Mouse (Mus musculus): ENCODE results near the gene Tmem144. TPM values are rescaled to one million over a fixed set of nuclear protein-coding genes. Genes with fewer than 3 reads are reported as not detected.

The Tmem144 gene
- polyA plus RNA-seq, 1 experiment from 2014 or later: 1.2 TPM

- no peak overlapping the region for H3K27ac ChIP-seq (replicated peaks)
- H3K9me3 ChIP-seq: no peaks in the 10 kb centered on the region
- H3K4me1 ChIP-seq (replicated peaks): peaks cover 19% of the 10 kb centered on the region
- peak overlapping the region; percentile 43 for H3K4me2 ChIP-seq
- H3K9ac ChIP-seq: no peak overlapping the region
- H3K36me3 ChIP-seq: no peaks in the 10 kb centered on the region
- H3K27me3 ChIP-seq: no peaks in the 10 kb centered on the region
- ATAC-seq (ENCODE audit: low read depth): peak; percentile 16; the same call in 1 of the 2 replicates
- 12% methylated on average over 9 of the region's 9 CpGs for WGBS
- peak overlapping the region; percentile 21 for H3K4me3 ChIP-seq
Measured at GRCm38 (mm10) chr3:79884761-79885189, 32.2 kb upstream of the Tmem144 start.

DNA sequence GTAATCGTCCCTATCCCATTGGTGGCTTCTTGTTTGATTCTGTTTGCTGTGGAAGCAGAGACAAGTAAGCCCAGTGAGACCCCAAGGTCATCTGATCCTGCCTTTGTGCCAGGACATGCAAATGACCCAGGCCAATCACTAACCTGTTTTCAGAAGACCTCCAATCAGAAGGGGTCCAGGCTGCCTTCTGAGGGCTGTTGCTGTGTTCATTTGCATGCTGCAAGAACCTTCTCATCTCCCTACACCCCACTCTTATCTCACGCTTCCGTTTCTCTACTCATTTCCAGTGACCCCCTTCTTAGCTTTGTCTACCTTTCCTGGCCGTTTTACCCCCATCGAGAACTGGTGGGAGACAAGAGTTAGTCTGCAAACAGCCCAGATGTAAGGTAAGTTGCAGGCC lies 31.7 kb upstream of the Tmem144 start, which contains the start of gene Fam198b:
TSS of gene Fam198b (plus strand) at position 229 of the 400 bp plus-strand sequence.
- peak; percentile 25; the same call in 1 of the 2 replicates for ATAC-seq (ENCODE audit: low read depth)
- peak within 1 kb of the TSS; percentile 43 for H3K4me2 ChIP-seq

DNA sequence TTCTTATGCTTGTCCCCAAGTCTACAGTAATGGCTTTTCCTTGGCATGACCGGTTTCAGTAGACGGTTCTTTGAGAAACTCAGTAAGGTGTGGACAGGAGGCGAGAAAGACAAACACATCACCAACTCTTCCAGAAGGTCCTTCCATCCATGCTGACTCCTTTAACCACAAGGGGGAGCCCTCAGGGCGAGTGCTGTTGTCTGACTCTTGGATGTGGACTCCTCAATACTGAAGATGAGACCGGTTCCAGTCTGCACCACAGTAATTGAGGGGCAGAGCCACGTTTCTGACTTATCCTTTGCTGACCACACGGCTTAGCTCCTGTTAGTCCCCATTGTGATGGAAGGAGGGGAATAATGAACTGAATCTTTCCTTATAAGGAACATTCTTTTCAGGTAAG lies 30.5 kb upstream of the Tmem144 start:
- Histone ChIP-seq H3K4me1 (replicated peaks) (peaks cover 25% of the 10 kb centered on the region), H3K27me3 (no peaks in the 10 kb centered on the region), H3K4me2 (no peak overlapping the region), H3K36me3 (no peaks in the 10 kb centered on the region), H3K9ac (no peak overlapping the region), H3K4me3 (no peak overlapping the region), H3K9me3 (no peaks in the 10 kb centered on the region), H3K27ac (replicated peaks) (no peak overlapping the region)
- no peak for ATAC-seq (ENCODE audit: low read depth)
- 47% methylated on average over 7 of the region's 7 CpGs for WGBS

More for the DNA sequence above, 31.7 kb upstream of the Tmem144 start, which contains the start of gene Fam198b:
- H3K4me1 ChIP-seq (replicated peaks): peaks cover 22% of the 10 kb centered on the region
- H3K27ac ChIP-seq (replicated peaks): no peak within 1 kb of the TSS
- no peaks in the 10 kb centered on the region for H3K36me3 ChIP-seq
- H3K9ac ChIP-seq: no peak within 1 kb of the TSS
- H3K27me3 ChIP-seq: no peaks in the 10 kb centered on the region
- 49% methylated on average over 5 of the region's 5 CpGs for WGBS
- no peaks in the 10 kb centered on the region for H3K9me3 ChIP-seq
- H3K4me3 ChIP-seq: peak within 1 kb of the TSS; percentile 21

DNA sequence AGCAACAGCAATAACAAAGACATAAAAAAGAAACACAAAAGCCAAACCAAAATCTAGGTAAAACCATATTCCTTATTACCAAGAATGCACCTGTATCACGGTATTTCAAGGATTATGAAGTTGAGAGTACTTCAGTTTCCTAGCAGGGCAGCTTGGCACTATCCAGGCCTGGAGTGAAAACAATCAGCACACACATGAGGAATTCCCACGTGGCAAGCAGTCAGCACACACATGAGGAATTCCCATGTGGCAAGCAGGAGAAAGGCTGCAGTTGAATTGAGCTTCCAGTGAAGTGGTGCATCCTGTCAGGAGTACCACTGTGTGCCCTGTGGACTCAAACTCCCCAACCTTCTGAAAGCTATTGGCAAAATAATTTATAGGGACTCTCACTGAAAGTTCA lies 29.1 kb upstream of the Tmem144 start:
- no peak overlapping the region for H3K4me3 ChIP-seq
- H3K36me3 ChIP-seq: no peaks in the 10 kb centered on the region
- H3K9ac ChIP-seq: no peak overlapping the region
- no peaks in the 10 kb centered on the region for H3K9me3 ChIP-seq
- H3K27me3 ChIP-seq: no peaks in the 10 kb centered on the region
- H3K27ac ChIP-seq (replicated peaks): no peak overlapping the region
- H3K4me2 ChIP-seq: no peak overlapping the region
- H3K4me1 ChIP-seq (replicated peaks): peaks cover 19% of the 10 kb centered on the region
- ATAC-seq (ENCODE audit: low read depth): no peak
- WGBS: 61% methylated on average over 2 of the region's 2 CpGs

DNA sequence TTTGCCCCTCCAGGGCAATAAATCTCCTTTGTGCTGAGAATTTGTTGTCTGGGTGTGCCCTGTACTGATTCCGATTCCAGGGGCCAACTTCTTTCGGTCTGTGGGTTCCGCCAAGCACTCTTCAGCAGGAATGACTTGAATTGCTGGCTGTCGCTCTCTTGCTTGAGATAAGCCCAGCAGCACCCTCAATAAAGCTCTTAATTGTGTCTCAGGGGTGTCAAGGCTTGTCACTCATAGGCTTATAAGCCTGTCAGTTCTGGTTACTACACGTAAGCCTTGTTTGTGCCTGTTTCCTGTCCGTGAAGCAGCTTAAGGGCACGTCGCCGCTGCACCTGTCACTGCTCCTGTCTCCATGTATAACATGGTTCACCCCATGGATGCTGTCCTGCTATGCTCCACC lies 26.7 kb upstream of the Tmem144 start:
- Histone ChIP-seq H3K36me3 (no peaks in the 10 kb centered on the region), H3K9me3 (no peaks in the 10 kb centered on the region), H3K4me1 (replicated peaks) (peaks cover 7% of the 10 kb centered on the region), H3K27me3 (no peaks in the 10 kb centered on the region; the same call in 1 of the 2 replicates), H3K4me3 (no peak overlapping the region), H3K4me2 (peak overlapping the region; percentile 34), H3K9ac (no peak overlapping the region), H3K27ac (replicated peaks) (no peak overlapping the region)
- ATAC-seq (ENCODE audit: low read depth): no peak; the same call in 1 of the 2 replicates
- 28% methylated on average over 9 of the region's 9 CpGs for WGBS

- no peaks in the 10 kb centered on the region for H3K36me3 ChIP-seq
- H3K4me3 ChIP-seq: no peak overlapping the region
- WGBS: 54% methylated on average over 3 of the region's 3 CpGs
- no peaks in the 10 kb centered on the region for H3K9me3 ChIP-seq
- H3K4me2 ChIP-seq: no peak overlapping the region
- peaks cover 6% of the 10 kb centered on the region for H3K4me1 ChIP-seq (replicated peaks)
- H3K9ac ChIP-seq: no peak overlapping the region
- no peak overlapping the region for H3K27ac ChIP-seq (replicated peaks)
- no peaks in the 10 kb centered on the region; the same call in 1 of the 2 replicates for H3K27me3 ChIP-seq
- ATAC-seq (ENCODE audit: low read depth): no peak
Measured at GRCm38 (mm10) chr3:79878350-79878749, 25.8 kb upstream of the Tmem144 start.

DNA sequence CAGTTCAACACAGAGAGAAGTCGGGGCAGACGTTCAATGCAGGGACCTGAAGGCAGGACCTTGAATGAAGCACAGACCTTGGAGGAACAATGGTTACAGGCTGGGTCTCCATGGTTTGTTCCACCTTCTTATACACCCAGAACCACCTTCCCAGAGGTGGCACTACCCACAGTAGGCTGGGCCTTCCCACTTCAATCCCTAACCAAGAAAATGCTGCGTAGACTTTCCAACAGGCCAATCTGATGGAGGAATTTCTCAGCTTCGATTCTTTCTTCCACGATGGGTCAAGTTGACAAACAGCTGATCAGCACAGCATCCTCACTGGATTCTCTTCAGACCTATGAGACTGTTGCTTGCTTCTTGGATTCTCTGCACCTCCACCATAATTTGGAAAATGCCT lies 22.9 kb upstream of the Tmem144 start:
- no peaks in the 10 kb centered on the region for H3K36me3 ChIP-seq
- ATAC-seq (ENCODE audit: low read depth): no peak
- H3K4me3 ChIP-seq: no peak overlapping the region
- H3K9ac ChIP-seq: no peak overlapping the region
- H3K4me2 ChIP-seq: no peak overlapping the region
- no peaks in the 10 kb centered on the region; the same call in 1 of the 2 replicates for H3K27me3 ChIP-seq
- H3K4me1 ChIP-seq (replicated peaks): peaks cover 6% of the 10 kb centered on the region
- H3K9me3 ChIP-seq: no peaks in the 10 kb centered on the region
- WGBS: 94% methylated on average over 5 of the region's 5 CpGs
- H3K27ac ChIP-seq (replicated peaks): no peak overlapping the region

- WGBS: 33% methylated on average over 1 of the region's 1 CpGs
- no peak overlapping the region for H3K4me2 ChIP-seq
- H3K36me3 ChIP-seq: no peaks in the 10 kb centered on the region
- no peak overlapping the region for H3K4me3 ChIP-seq
- peak overlapping the region; percentile 80 for H3K27ac ChIP-seq (replicated peaks)
- H3K4me1 ChIP-seq (replicated peaks): peaks cover 17% of the 10 kb centered on the region
- no peak overlapping the region for H3K9ac ChIP-seq
- H3K9me3 ChIP-seq: no peaks in the 10 kb centered on the region
- ATAC-seq (ENCODE audit: low read depth): peak; percentile 84
- H3K27me3 ChIP-seq: no peaks in the 10 kb centered on the region
Measured at GRCm38 (mm10) chr3:79867121-79867709, 14.6 kb upstream of the Tmem144 start.

DNA sequence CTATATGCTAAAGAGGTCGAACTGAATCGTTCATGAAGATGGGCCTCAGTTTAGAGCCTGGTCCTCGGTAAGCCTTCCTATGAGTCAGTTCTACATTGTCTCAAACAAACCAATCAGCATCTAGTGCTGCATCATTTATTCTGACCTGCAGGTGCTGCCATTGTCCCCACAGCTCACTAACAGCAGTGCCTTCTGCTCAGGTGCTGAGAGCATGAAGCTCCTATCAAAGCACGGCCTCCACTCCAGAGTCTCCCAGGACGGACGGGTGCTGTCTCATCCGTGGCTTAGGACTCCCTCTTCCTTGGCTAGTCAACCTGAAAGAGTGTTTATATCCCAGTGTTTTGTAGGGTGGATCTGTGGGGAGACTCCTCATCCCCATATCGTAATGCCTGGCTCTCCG lies 14.0 kb upstream of the Tmem144 start:
- Histone ChIP-seq H3K9ac (no peak overlapping the region), H3K4me1 (replicated peaks) (peaks cover 17% of the 10 kb centered on the region), H3K36me3 (no peaks in the 10 kb centered on the region), H3K4me3 (no peak overlapping the region), H3K9me3 (no peaks in the 10 kb centered on the region), H3K27ac (replicated peaks) (peak overlapping the region; percentile 80), H3K27me3 (no peaks in the 10 kb centered on the region), H3K4me2 (no peak overlapping the region)
- peak; percentile 28; the same call in 1 of the 2 replicates for ATAC-seq (ENCODE audit: low read depth)
- 81% methylated on average over 9 of the region's 9 CpGs for WGBS

- WGBS: 67% methylated on average over 3 of the region's 3 CpGs
- Histone ChIP-seq H3K4me1 (replicated peaks) (peaks cover 17% of the 10 kb centered on the region), H3K9ac (no peak overlapping the region), H3K9me3 (no peaks in the 10 kb centered on the region), H3K36me3 (no peaks in the 10 kb centered on the region), H3K4me3 (no peak overlapping the region), H3K27ac (replicated peaks) (peak overlapping the region; percentile 80; the same call in 1 of the 2 replicates), H3K27me3 (no peaks in the 10 kb centered on the region), H3K4me2 (no peak overlapping the region)
- no peak for ATAC-seq (ENCODE audit: low read depth)
Measured at GRCm38 (mm10) chr3:79866089-79866488, 13.5 kb upstream of the Tmem144 start.

DNA sequence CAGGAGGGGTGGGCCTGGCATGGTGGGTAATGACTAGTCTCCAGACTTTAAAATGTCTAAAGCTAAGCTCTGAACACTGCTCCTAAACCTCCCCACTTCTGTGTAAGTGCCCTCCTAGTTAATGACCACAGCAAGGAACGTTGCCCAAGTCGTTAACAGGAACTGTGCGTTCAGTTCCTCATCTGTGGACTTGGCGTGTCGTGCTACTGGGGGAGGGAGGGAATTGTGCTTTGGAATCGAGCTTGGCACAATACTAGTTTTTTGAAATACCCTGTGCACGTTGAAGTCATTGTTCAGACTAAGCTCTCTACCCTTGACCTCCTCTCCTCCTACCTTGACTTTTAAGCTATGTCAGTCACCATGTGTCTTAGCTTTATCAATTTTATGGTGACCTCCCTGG lies 12.3 kb upstream of the Tmem144 start:
- H3K27me3 ChIP-seq: no peaks in the 10 kb centered on the region
- 66% methylated on average over 7 of the region's 7 CpGs for WGBS
- ATAC-seq (ENCODE audit: low read depth): no peak
- no peaks in the 10 kb centered on the region for H3K9me3 ChIP-seq
- H3K27ac ChIP-seq (replicated peaks): no peak overlapping the region
- H3K4me1 ChIP-seq (replicated peaks): peaks cover 17% of the 10 kb centered on the region
- H3K4me2 ChIP-seq: no peak overlapping the region
- no peaks in the 10 kb centered on the region for H3K36me3 ChIP-seq
- H3K4me3 ChIP-seq: no peak overlapping the region
- no peak overlapping the region for H3K9ac ChIP-seq

DNA sequence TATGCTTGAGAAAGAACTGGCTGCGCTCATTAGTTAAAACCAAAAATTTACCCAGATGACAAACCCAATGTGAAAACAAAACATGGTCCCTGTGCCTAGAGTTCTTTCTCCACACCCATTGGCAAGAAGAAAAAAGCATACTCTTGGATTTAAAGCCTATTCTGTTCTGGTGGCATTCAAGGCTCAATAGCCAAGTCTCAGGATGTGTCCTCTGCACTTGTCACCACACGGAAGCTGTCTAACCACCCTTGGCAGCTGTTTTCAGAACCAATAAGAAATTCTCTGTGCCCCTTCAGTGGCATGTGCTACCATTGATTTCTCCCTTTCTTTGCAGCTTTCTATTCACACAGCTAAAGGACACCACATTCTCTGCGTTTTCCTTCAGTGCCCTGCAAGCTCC lies 5.6 kb upstream of the Tmem144 start:
- ATAC-seq (ENCODE audit: low read depth): no peak
- no peak overlapping the region for H3K9ac ChIP-seq
- no peaks in the 10 kb centered on the region for H3K4me1 ChIP-seq (replicated peaks)
- H3K36me3 ChIP-seq: no peaks in the 10 kb centered on the region
- 69% methylated on average over 3 of the region's 3 CpGs for WGBS
- no peaks in the 10 kb centered on the region for H3K27me3 ChIP-seq
- no peaks in the 10 kb centered on the region for H3K9me3 ChIP-seq
- no peak overlapping the region for H3K4me2 ChIP-seq
- no peak overlapping the region for H3K4me3 ChIP-seq
- no peak overlapping the region for H3K27ac ChIP-seq (replicated peaks)

- Histone ChIP-seq H3K9me3 (no peaks in the 10 kb centered on the region), H3K4me3 (no peak overlapping the region), H3K4me1 (replicated peaks) (no peaks in the 10 kb centered on the region), H3K27me3 (no peaks in the 10 kb centered on the region), H3K36me3 (no peaks in the 10 kb centered on the region), H3K4me2 (no peak overlapping the region), H3K9ac (no peak overlapping the region), H3K27ac (replicated peaks) (no peak overlapping the region)
- ATAC-seq (ENCODE audit: low read depth): no peak
- 61% methylated on average over 5 of the region's 5 CpGs for WGBS
Measured at GRCm38 (mm10) chr3:79857780-79858179, 5.2 kb upstream of the Tmem144 start.

Data from neural tube, embryonic 13.5 days (tissue).